Mouse (Mus musculus) MN1 (cell line): Measurements from ENCODE around the gene Slc22a12.

Experiments used
- DNase-seq: peaks from one replicate; pipeline ENCODE4 v3.0.0-alpha.2; 2016; ENCODE audit warnings: low spot score

Gene Slc22a12

DNA sequence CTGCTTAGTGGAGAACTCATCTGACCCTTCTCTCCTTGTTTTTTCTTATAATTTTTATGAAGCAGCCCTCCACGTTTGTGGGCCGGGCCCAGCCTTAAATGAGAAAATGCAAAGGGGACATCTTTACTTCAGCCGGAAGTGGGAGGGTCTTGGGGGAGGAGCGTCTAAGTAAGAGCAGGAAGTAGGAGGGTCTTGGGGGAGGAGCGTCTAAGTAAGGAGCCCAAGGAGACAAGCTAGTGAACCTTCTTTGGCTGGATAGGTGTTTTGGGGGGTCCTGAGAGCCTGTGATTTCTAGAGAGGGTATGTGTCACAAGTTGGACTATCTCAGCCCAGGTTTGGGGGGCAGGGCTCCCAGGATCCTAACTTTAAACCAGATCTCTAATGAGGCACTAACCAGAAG, 27.4 kb downstream of the Slc22a12 start:
- no peak for DNase-seq

DNA sequence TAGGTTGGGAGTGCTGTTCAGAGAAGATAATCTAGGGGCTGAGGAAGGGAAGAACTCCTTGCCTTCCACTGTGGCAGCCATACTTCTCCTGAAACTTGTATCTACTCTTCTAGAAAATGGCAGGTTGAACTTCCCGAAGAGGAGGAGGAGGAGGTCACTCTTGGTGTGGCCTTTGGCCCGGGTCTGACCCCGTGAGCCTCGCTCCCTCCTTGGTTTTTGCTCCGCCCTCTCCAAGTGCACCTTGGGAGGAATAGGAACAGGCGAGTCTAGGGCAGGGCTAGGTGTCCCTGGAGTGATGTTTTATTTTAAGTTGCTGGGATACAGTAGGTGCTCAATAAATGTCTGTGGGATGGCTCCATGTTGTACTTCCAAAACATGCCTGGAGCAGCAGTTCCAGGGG, 27.9 kb downstream of the Slc22a12 start:
- no peak for DNase-seq

DNA sequence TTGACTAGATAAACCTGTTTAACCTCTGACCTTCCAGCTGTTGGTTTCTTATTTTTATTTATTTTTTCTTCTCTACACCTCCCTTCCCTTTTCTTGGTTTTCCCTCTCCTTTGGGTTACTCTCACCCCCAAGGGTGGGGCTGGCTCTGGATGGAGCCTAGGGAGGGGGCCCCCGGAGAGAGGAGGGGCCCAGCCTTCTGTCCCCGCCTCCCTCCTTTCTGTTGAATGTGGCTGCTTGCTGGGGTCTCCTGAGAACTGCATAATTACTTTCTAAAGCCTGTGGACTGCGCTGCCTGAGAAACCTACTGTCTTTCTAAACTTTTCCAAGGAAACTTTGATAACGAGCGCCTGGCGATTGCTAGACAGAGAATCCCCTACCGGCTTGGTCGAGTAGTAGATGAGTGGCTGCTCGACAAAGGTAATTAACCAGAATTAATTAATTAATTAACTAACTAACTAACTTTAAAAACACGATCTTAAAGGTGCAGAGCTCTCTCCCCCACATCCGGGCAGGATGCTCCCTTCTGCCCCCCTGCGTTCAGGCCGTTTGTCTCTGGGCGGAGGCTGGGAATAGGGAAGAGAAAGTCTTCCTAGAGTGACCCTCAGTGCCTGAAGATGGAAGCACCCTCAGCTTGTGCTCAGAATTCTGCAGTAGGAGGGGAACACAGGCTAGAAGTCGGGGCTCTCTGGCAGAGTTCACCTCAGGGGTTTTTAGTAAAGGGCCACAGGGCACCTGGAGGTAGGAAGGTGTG, 29.3 kb downstream of the Slc22a12 start:
- DNase-seq = no peak

DNA sequence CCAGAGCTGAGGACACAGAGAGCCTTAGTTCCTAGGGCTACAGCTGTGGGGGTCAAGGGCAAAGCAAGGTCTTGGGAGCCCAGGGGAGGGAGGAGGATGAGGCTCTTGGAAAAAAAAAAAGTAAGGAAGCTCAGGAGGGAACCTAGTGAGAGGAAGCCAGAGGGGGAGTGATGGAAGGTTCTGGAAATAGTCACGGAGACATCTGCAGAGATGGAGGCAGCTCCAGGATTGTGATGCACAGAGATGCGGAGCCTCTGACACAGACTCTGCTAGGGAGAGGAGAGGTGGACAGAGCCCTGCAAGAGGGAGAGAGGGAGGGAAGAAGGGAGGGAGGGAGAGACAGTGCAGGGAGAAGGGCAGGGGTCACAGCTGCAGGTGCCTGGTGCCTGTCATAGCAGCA, 32.3 kb downstream of the Slc22a12 start:
- DNase-seq = no peak

DNA sequence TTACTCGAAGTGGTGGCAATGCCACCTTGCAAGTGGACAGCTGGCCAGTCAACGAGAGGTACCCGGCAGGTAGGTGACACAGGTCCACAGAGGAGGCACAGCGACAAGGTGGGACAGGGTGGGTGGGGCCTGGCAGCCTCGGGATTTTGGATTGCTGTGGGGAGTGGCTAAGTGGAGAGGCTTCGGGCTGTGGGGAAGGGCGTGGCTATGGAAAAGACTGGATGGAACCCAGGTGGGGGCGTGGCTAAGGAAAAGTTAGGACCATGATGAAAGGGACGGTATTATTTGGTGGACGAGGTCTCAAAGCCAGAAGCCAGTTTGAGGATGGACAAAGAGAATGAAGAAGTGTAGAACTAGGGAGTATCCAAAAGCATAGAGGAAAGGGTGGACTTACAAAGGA, 33.0 kb downstream of the Slc22a12 start:
- no peak for DNase-seq

DNA sequence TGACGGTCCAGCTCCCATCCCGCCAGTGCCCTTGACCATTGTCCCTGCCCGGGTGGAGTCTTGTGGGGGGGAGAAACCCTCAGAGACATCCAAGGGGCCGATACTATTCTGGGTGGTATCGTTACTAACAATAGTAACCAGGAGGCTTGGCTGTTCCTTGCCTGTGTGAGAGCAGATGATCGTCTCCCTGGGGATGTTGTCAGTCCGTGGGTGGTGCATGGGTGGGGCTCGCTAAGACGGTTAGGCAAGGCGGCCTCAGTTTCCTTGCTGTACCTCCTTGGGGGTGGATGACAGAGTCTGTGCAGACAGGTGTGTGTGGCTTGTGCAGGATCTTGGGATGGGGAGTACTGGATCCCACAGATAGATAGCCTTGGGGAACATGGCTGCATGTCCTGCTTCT, 35.4 kb downstream of the Slc22a12 start:
- DNase-seq = no peak

DNA sequence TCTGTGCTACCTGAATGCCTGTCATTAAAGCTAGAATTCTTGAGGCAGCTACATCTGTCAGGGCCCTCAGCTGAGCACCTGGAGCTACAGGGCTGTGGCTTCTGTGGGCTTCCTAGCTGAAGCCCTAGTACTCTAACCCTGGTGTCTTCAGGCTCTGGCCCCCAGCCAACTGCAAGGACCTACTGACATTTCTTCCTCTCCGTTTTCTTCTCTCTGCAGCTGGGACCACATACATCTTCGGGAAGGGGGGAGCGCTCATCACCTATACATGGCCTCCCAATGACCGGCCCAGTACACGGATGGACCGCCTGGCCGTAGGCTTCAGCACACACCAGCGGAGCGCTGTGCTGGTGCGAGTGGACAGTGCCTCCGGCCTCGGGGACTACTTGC, 38.2 kb downstream of the Slc22a12 start:
- DNase-seq = peak; percentile 27

DNA sequence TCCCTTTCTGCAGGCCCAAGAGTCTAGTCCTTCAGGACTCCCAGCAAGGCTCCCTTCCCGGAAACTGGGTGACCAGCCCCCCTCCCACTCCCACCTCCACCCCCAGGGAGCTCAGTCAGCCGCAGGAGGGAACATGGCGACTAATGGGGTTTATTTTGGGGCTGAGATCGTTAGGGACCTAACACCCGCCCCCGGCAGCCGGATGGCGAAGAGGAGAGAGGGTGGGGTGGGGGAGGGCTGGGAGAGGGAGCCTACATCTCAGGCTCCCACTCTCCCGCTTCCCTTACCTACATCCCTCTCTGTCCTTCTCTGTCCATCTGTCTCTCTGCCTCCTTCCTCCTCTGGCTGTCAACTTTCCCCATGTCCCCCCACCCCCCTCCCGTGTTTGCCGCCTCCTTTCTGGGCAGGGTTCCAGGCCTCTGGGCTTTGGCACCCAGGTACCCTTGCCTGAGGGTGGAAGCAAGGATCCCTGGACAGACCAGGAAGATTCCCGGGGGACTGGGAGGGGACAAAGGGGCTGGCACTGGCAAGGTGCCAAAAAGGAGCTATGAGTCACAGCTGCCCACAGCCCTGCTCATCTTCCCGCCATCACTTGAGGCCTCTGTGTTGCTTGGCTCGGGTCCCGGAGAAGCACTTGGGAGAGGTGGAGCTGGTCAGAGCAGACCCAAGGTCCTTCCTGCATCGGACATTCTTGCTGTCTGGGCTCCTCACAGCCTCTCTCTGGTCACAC, 38.7 kb downstream of the Slc22a12 start:
- DNase-seq = peak; percentile 93

DNA sequence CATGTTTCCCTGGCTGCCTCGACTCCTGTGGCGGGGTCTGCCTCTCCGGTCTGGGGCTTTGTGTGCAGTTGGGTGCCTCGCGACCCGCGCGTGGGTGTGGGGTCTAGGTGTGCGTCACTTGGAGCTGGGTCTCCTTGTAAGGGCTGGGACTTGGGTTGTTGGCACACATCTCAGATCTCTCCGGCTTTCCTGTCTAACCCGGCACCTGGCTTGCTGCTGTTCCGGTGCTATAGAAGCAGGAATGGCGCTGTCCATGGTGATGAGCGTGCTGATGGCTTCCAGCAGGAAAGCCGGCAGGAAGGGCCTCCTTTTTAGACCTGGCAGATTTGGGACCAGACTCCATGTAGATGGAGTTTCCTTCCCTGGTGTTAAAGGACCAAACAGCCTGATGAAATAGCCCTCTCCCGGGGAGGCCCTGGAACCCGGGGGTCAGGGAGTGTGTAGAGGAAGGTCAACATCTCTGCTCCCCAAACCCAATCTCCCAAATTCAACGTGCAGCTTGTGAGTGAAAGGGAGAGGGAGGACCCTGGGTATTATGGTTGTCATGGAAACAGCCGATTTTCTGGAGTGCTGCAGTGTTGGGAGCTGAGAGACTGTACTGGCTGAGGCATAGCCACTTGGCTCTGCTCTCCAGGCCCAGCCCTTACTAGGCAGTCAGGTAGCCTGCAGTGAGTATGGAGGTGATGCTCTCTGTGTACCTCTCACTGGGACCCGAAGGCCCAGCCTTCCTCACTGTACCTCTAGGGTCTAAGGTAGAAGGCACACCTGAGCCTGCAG, 40.1 kb downstream of the Slc22a12 start:
- DNase-seq = peak; percentile 50

DNA sequence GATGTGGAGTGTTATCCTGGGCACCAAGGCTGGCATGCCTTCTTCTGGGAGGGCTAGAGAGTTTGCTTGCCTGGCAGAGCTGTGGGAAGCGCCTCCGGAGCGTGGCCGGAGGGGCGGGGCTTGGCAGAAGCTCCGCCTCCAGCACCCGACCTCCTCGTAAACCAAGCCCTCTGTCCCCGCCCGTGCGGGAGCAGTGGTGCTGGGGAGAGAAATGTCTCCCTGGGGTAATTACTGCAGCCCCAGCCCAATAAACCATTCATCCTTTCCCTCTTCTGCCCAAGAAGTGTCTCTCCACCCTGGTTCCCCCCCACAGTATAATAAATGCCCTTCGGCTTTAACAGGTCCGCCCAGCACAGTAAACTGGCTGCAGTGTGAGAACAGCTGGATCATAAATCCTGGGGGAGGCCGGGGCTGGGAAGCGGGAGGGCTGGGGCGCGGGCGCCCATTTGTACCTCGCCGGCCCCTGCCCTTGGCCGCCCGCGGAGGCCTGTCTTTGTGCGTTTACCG, 40.7 kb downstream of the Slc22a12 start:
- peak; percentile 67 for DNase-seq

DNA sequence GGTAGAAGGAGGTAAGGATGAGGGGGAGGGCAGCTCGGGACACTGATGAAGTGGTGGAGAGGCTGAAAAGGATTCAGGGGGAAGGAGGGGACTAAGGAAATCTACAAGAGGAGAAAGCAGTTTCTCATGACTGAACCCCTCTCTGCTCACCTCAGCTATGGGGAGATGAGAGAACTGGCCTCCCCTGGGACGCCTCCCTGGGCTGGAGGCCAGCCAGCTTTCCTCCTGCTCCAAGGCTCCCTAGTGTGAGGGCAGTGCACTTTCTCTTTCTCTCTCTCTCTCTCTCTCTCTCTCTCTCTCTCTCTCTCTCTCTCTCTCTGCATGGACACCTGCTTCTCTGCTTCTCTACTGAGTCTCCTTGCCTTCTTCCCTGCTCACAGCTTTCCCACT, 42.2 kb downstream of the Slc22a12 start:
- DNase-seq = peak; percentile 45

DNA sequence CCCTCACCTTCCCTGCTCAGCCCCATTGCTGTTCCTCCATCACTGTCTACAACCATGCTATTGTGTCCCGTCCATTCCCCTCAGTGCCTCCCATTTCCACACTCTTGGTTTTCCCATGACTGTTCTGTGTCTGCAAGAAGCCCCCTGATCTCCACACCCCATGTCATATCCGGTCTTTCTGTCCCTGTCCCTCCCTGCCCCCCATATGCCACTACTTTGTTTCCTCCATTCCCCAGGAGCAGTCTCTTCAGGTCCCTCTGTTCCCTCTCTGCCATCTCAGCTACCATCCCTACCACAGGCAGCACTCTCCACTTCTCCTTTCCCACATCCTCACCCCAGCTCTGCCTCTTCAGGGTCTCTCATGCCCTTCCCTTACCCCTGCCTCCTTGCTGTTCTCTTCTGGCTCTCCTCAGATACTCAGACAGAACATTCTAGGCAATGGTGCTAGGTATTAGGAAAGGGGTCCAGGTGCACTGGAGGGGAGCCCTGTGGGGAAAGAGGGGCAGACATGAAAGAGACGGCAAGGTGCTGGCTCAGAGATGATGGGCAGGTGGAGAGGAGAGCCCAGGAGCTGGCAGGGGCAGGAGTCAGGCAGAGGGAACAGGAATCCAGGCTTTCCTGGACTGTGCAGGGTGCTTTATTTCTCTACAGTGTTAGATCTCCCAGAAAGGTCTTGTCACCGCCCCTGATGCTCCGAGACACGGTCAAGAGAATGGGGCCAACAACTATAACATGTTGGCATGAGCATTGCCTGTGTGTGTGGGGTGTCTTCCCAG, 42.8 kb downstream of the Slc22a12 start:
- no peak for DNase-seq

DNA sequence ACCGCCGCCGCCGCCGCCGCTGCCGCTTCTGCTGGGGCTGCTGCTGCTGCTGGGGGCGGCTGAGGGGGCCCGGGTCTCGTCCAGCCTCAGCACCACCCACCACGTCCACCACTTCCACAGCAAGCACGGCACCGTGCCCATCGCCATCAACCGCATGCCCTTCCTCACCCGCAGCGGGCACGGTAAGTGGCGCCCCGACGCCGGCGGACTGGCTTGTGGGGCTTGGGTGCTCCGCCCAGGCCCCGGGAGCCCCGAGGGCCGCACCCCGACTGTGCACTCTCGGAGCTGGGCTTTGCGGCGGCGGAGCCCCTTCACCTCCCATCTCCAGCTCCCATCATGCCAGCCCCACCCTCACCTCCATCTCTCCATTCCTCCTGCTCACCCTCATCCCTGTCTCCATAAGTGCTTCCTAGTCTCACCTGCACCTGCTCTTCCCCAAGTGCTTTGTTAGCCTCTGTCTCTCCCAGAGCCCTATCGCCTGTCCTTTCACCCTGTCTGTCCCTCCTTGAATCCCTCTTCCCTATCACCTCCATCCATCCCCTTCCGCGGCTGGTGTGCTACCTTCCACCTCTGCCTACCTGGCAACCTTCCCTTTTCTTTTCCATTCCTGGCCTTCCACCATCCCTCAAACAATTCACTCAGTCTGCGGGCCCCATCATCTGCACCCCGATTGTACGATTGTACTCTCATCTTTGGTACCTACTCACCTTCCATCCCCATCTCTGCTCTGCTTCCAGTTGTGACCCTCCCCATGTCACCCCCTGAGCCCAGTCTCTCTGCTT, 44.3 kb downstream of the Slc22a12 start:
- no peak for DNase-seq

DNA sequence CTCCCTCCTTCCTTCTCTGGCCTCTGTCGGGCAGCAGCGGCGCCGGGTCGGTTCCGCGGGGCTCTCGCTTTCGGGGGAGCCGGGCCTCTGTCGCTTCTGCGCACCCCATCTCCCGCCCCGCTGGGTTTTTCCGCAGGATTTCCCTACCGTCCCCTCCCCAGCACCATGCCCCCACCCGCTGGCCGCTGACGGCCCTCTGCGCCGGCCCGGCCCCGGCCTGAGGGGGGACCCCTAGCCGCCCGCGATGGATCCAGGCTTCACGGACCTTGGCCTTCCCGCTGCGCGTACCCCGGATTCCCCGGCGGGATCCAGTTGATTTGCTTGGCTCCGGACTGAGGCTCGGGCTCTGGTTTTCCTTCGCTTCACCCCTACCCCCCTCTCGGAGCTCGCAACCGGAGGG, 45.0 kb downstream of the Slc22a12 start:
- DNase-seq = no peak

DNA sequence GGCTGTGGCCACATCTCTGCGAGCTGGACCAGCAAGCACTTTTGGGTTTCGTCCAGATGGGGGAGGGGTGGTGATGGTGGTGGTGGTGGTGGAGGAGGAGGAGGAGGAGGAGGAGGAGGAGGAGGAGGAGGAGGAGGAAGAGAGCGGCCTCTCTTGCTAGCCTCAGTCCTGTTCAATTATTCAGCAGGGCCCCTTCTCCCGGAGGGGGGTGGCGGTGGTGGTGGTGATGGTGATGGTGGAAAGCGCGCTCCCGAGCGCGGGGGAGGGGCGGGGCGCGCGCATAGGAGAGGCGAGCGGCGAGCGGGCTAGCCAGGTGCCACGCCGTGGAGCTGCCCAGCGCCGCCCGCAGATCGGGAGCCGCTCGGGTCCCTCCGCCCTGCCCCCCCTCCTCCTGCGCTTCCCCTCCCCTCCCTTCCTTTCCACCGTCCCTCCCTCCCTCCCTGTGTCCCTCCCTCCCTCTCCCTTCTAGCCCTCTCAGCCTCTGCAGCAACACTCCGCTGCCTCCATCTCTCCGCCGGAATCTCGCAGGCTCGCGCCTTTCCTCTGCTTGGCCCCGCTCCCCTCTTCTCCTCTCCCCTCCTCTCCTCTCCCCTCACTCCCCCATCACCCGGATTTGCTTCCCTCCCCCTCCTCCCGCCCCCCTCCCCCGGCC, 45.6 kb downstream of the Slc22a12 start:
- peak; percentile 62 for DNase-seq

DNA sequence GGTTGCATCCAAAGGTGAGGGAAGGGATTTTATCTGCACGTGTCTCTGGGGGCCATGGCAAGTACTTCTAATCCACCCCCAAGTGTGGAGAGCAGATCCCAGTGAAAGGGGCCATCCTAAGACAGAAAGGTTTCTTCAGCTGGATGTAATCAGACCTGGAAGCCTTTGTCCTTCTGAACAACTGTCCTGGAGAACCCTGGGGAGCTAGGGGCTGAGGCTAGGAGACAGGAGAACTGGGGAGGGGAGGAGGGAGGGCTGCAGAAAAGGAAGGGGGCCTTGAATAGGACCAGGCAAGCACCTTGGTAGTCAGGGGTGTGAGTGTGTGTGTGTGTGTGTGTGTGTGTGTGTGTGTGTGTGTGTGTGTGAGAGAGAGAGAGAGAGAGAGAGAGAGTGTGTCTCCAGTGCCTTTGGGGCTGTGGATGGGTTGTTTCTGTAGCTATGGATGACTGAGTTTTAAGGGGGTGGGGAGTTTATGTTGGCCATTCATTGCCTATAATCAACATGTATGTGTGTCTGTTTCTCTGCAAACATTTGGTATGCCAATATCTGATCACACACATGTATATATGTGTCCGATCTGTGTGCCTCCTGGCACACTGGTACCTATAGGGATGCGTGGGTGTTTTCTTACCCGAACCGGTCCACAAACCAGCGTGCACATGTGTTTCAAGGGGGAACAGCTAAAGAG, 46.2 kb downstream of the Slc22a12 start:
- DNase-seq = no peak

DNA sequence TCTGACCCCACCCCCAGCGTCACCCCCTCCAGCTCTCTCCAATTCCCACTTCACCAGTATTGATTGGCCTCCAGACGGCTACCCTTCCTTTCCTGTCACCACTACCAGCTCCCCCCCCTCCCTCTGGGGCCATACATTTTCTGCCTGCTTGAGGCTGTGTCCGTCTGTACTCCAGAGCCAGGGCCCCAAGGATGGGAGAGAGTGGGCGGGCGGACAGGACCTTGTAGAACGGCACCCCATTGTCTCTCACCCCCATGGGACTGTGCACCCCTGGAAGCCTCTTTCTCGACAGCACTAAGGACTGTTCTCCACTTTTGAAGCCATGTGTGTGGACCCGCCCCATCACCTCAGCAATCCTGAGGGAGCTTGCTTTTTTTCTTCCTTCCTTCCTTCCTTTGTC, 47.1 kb downstream of the Slc22a12 start:
- no peak for DNase-seq

DNA sequence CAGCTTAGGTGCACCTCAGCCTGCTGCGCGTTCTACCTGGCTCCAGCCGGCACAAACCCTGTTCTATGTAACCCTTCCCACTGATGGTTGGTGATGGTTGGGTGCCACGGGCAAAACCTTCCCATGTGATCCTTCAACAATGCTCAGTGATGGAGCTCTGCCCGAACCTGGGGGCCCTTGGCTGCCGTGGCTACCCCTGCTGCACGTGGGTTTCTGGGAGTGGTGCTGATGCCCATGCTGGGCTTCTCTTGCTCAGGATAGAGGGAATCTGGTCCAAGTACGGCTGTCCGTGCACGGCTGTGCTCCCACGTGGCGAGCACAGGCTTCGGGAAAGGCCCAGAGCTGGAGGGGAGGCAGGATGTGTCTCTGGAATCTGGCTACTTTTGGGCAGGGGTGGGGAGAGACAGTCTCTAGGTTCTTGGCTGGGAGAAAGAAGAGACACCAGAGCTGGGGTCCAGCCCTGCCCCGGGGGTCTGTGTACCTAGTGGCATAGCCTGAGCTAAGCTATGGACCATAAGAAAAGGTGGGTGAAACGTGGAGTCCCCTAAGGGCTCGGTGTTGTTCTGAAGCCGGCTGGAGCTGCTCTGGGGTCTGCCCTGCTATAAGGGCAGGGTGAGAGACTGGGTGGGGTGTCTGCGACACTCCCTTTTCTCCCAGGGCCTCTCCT, 48.2 kb downstream of the Slc22a12 start:
- no peak for DNase-seq

DNA sequence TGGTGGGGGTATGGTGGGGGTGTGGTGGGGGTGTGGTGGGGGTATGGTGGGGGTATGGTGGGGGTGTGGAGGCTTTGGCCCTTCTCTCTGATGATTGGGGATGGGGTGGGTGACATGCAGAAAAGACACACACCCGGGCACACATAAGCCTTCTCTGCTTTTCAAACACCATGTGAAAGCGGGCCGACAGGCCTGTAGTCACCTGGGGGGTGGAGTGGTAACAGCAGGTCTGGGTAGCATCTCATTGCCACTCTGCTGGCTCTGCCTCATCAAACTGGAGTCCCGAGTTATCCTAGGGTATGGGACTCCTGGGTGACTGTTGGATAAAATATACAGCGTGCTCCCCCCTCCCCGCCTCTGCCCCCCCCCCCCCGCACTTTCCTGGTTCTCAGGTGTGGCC, 48.8 kb downstream of the Slc22a12 start:
- no peak for DNase-seq

DNA sequence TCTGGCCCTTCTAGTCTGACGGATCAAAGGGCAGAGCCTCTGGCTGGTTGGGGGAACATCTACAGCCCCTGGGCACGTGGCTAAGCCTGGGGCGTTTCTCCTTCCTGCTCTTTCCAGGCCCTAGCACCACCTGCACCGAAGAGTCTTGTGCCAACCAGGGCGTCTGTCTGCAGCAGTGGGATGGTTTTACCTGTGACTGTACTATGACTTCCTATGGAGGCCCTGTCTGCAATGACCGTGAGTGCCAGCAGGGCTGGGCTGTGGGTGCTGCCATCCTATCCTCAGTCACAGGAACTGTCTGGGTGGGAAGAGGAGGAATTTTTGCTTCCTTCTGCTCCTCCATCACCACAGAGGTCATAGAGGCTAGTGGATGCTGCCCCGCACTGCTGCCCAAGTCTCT, 49.6 kb downstream of the Slc22a12 start:
- no peak for DNase-seq
